Mouse (Mus musculus): ENCODE results near the gene Kmt2e.
A peak's percentile ranks its signal among the peaks of the same experiment; 100 is the strongest.
"Not testable (repeated sequence)": the region's sequence is repeated elsewhere in the genome, so short reads cannot be mapped to it uniquely, and the experiment has no call there.

Gene Kmt2e

GRCm38 (mm10) chr5:23432708-23433645, 1.3 kb upstream of the Kmt2e start:
- DNase-seq (ENCODE audit: low spot score) = peak; percentile 99

GRCm38 (mm10) chr5:23434598-23435481, 599 bp downstream of the Kmt2e start:
- DNase-seq (ENCODE audit: low spot score) = peak; percentile 64

GRCm38 (mm10) chr5:23435482-23436125, 1.4 kb downstream of the Kmt2e start:
- DNase-seq (ENCODE audit: low spot score) = no peak

GRCm38 (mm10) chr5:23436735-23437134, 2.5 kb downstream of the Kmt2e start:
- no peak for DNase-seq (ENCODE audit: low spot score)

- DNase-seq (ENCODE audit: low spot score) = no peak
Observed at GRCm38 (mm10) chr5:23439857-23440256, 5.6 kb downstream of the Kmt2e start.

- no peak for DNase-seq (ENCODE audit: low spot score)
Observed at GRCm38 (mm10) chr5:23440572-23440971, 6.3 kb downstream of the Kmt2e start.

- DNase-seq (ENCODE audit: low spot score) = no peak
Observed at GRCm38 (mm10) chr5:23441916-23442315, 7.7 kb downstream of the Kmt2e start.

GRCm38 (mm10) chr5:23444411-23444810, 10.2 kb downstream of the Kmt2e start:
- no peak for DNase-seq (ENCODE audit: low spot score)

- not testable (repeated sequence) for DNase-seq (ENCODE audit: low spot score)
Observed at GRCm38 (mm10) chr5:23453561-23453960, 19.3 kb downstream of the Kmt2e start.

- DNase-seq (ENCODE audit: low spot score) = no peak
Observed at GRCm38 (mm10) chr5:23461688-23462087, 27.4 kb downstream of the Kmt2e start.

- DNase-seq (ENCODE audit: low spot score) = no peak
Observed at GRCm38 (mm10) chr5:23464247-23464646, 30.0 kb downstream of the Kmt2e start.

GRCm38 (mm10) chr5:23464743-23465142, 30.5 kb downstream of the Kmt2e start:
- DNase-seq (ENCODE audit: low spot score) = no peak

- no peak for DNase-seq (ENCODE audit: low spot score)
Observed at GRCm38 (mm10) chr5:23466546-23466945, 32.3 kb downstream of the Kmt2e start.

- no peak for DNase-seq (ENCODE audit: low spot score)
Observed at GRCm38 (mm10) chr5:23473098-23473873, 39.0 kb downstream of the Kmt2e start.

- no peak for DNase-seq (ENCODE audit: low spot score)
Observed at GRCm38 (mm10) chr5:23483811-23484210, 49.6 kb downstream of the Kmt2e start.

GRCm38 (mm10) chr5:23489231-23489630, 55.0 kb downstream of the Kmt2e start:
- no peak for DNase-seq (ENCODE audit: low spot score)

- DNase-seq (ENCODE audit: low spot score) = no peak
Observed at GRCm38 (mm10) chr5:23490797-23491196, 56.6 kb downstream of the Kmt2e start.

GRCm38 (mm10) chr5:23496396-23496795, 62.2 kb downstream of the Kmt2e start:
- no peak for DNase-seq (ENCODE audit: low spot score)

GRCm38 (mm10) chr5:23496933-23497332, 62.7 kb downstream of the Kmt2e start:
- no peak for DNase-seq (ENCODE audit: low spot score)

- DNase-seq (ENCODE audit: low spot score) = no peak
Observed at GRCm38 (mm10) chr5:23497920-23498319, 63.7 kb downstream of the Kmt2e start.

- DNase-seq (ENCODE audit: low spot score) = no peak
Observed at GRCm38 (mm10) chr5:23499257-23499656, 65.0 kb downstream of the Kmt2e start.
